ENCODE assay signal across 26 mouse cellular contexts in the genomic region with DNA sequence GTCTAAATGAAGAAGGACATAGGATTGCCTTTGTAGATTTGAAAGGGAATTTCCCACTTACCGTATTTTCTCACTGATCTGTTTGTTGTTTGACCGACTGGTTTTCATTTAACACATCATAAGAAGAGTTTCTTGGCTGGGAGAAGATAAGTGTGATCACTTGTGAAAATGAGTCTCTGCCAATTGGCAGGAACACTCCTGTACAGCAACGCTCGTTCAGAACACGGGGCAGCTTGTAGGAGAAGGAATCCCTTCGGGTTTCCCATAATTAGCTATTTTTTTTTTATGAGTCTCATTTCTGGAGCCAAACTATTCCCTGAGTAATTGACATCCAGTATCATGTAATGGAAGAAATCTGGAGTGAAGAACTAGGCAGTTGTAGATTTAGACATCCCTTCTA.
A peak's percentile ranks its signal among the peaks of the same experiment; 100 is the strongest.
DNase-seq lines count a peak whose midpoint lies in the region; ATAC-seq and TF ChIP-seq lines count a peak whose summit lies in the region.
"Had no signal": no experiment of that assay in that cellular context is flagged by ENCODE, and none has a peak within 500 bp of the region (broad histone marks: within the 10 kb centered on the region; RNA-seq: fewer than 3 reads in every experiment).

No protein-coding gene starts in this region.

- no peak for TF ChIP-seq CTCF in lung, embryonic 14.5 days (IDR thresholded peaks at IDR 0.05; ENCODE audit: low read depth)
- no peak for TF ChIP-seq CTCF in lung, adult 2 months (IDR thresholded peaks at IDR 0.05; ENCODE audit: insufficient read depth, low read length)

- DNase-seq in lung, embryonic 14.5 days = peak; percentile 65
- no peak for DNase-seq in lung, adult 2 months
- peak; percentile 38 for DNase-seq in lung, postnatal 10 days
- DNase-seq in lung, postnatal 25 days (ENCODE audit: low spot score) = no peak
- DNase-seq in embryonic facial prominence, embryonic 14.5 days (ENCODE audit: low spot score) = peak; percentile 64
- DNase-seq in adrenal gland, adult 18-20 months (ENCODE audit: low spot score in 2 of 2) = no peak
- DNase-seq: adrenal gland, adult 8-10 months; adrenal gland, postnatal 36 days; cerebellum, adult 11 months; cerebellum, adult 8-10 months; cerebellum, postnatal 14 days; gastrocnemius, adult 2 months; gastrocnemius, postnatal 36 days; heart, adult 11 months; heart, postnatal 14 days had no signal

- H3K4me2 ChIP-seq in forebrain, embryonic 16.5 days (ENCODE audit: low read length) = no peak overlapping the region
- no peak overlapping the region for H3K4me2 ChIP-seq in forebrain, embryonic 12.5 days
- no peak overlapping the region for H3K4me2 ChIP-seq in lung, embryonic 14.5 days
- H3K4me2 ChIP-seq in embryonic facial prominence, embryonic 14.5 days (ENCODE audit: low read depth, low read length) = no peak overlapping the region
- H3K4me2 ChIP-seq: embryonic facial prominence, embryonic 15.5 days; heart, embryonic 11.5 days; heart, embryonic 15.5 days; hindbrain, embryonic 13.5 days; intestine, embryonic 15.5 days had no signal

- TF ChIP-seq POLR2A in lung, adult 2 months (IDR thresholded peaks at IDR 0.05; ENCODE audit: borderline replicate concordance, extremely low read depth, low read depth, low read length) = no peak

- no peak overlapping the region for H3K4me3 ChIP-seq in forebrain, embryonic 16.5 days (replicated peaks; ENCODE audit: low read length)
- H3K4me3 ChIP-seq in forebrain, embryonic 12.5 days (replicated peaks) = no peak overlapping the region
- H3K4me3 ChIP-seq in lung, embryonic 14.5 days (ENCODE audit: low read depth, low read length) = no peak overlapping the region
- no peak overlapping the region for H3K4me3 ChIP-seq in lung, adult 2 months (replicated peaks; ENCODE audit: extremely low read depth, low read depth, low read length)
- no peak overlapping the region for H3K4me3 ChIP-seq in embryonic facial prominence, embryonic 14.5 days (ENCODE audit: low read depth, low read length)
- H3K4me3 ChIP-seq: embryonic facial prominence, embryonic 15.5 days; erythroblast, embryonic 14.5 days; forebrain, embryonic 10.5 days; gastrocnemius, adult 2 months; heart, embryonic 15.5 days; hindbrain, embryonic 13.5 days; intestine, embryonic 15.5 days had no signal

- 55% methylated on average over 6 of the region's 6 CpGs for WGBS in forebrain, embryonic 16.5 days
- WGBS in forebrain, embryonic 12.5 days = 85% methylated on average over 6 of the region's 6 CpGs
- 47% methylated on average over 6 of the region's 6 CpGs for WGBS in lung, embryonic 14.5 days
- WGBS in lung, adult 2 months = 65% methylated on average over 6 of the region's 6 CpGs
- 51% methylated on average over 6 of the region's 6 CpGs for WGBS in embryonic facial prominence, embryonic 14.5 days

- H3K27me3 ChIP-seq in forebrain, embryonic 16.5 days (replicated peaks; ENCODE audit: control insufficient read depth, insufficient read depth, low read length) = no peaks in the 10 kb centered on the region
- H3K27me3 ChIP-seq in forebrain, embryonic 12.5 days = no peaks in the 10 kb centered on the region
- H3K27me3 ChIP-seq in lung, embryonic 14.5 days (ENCODE audit: insufficient read depth, low read length) = no peaks in the 10 kb centered on the region
- no peaks in the 10 kb centered on the region for H3K27me3 ChIP-seq in embryonic facial prominence, embryonic 14.5 days (replicated peaks; ENCODE audit: control insufficient read depth, insufficient read depth, low read length)
- H3K27me3 ChIP-seq: CH12.LX; embryonic facial prominence, embryonic 15.5 days; heart, embryonic 15.5 days; hindbrain, embryonic 13.5 days; intestine, embryonic 15.5 days had no signal

- H3K4me1 ChIP-seq in forebrain, embryonic 16.5 days (replicated peaks; ENCODE audit: control insufficient read depth, insufficient read depth, low read length) = no peaks in the 10 kb centered on the region
- H3K4me1 ChIP-seq in forebrain, embryonic 12.5 days = peaks cover 9% of the 10 kb centered on the region; the same call in 1 of the 2 replicates
- peaks cover 5% of the 10 kb centered on the region; the same call in 1 of the 2 replicates for H3K4me1 ChIP-seq in lung, embryonic 14.5 days (ENCODE audit: insufficient read depth)
- H3K4me1 ChIP-seq in lung, adult 2 months (ENCODE audit: control insufficient read depth, insufficient read depth, low read length) = no peaks in the 10 kb centered on the region; the same call in 1 of the 2 replicates
- no peaks in the 10 kb centered on the region for H3K4me1 ChIP-seq in embryonic facial prominence, embryonic 14.5 days (ENCODE audit: control insufficient read depth, insufficient read depth, low read length)
- H3K4me1 ChIP-seq: embryonic facial prominence, embryonic 15.5 days; intestine, embryonic 15.5 days had no signal

- no peaks in the 10 kb centered on the region for H3K36me3 ChIP-seq in forebrain, embryonic 16.5 days (ENCODE audit: control insufficient read depth, insufficient read depth)
- H3K36me3 ChIP-seq in forebrain, embryonic 12.5 days (replicated peaks) = no peaks in the 10 kb centered on the region
- H3K36me3 ChIP-seq in lung, embryonic 14.5 days (ENCODE audit: insufficient read depth) = no peaks in the 10 kb centered on the region
- H3K36me3 ChIP-seq in embryonic facial prominence, embryonic 14.5 days (ENCODE audit: control insufficient read depth, insufficient read depth, low read length) = no peaks in the 10 kb centered on the region
- H3K36me3 ChIP-seq: embryonic facial prominence, embryonic 15.5 days; forebrain, embryonic 10.5 days; heart, embryonic 15.5 days; hindbrain, embryonic 13.5 days; intestine, embryonic 15.5 days had no signal

- H3K27ac ChIP-seq in forebrain, embryonic 16.5 days (ENCODE audit: low read length) = no peak overlapping the region
- no peak overlapping the region for H3K27ac ChIP-seq in forebrain, embryonic 12.5 days
- no peak overlapping the region for H3K27ac ChIP-seq in lung, embryonic 14.5 days (ENCODE audit: low read depth)
- no peak overlapping the region for H3K27ac ChIP-seq in embryonic facial prominence, embryonic 14.5 days (replicated peaks; ENCODE audit: low read depth, low read length)
- H3K27ac ChIP-seq: embryonic facial prominence, embryonic 15.5 days; forebrain, embryonic 10.5 days; gastrocnemius, adult 2 months; hindbrain, embryonic 13.5 days; hindbrain, postnatal 0 days; intestine, embryonic 15.5 days had no signal

- H3K9me3 ChIP-seq in forebrain, embryonic 16.5 days (ENCODE audit: control insufficient read depth, low read length) = no peaks in the 10 kb centered on the region
- H3K9me3 ChIP-seq in forebrain, embryonic 12.5 days = no peaks in the 10 kb centered on the region
- no peaks in the 10 kb centered on the region for H3K9me3 ChIP-seq in lung, embryonic 14.5 days (ENCODE audit: low read depth, low read length)
- H3K9me3 ChIP-seq in embryonic facial prominence, embryonic 14.5 days (ENCODE audit: control insufficient read depth, low read length) = no peaks in the 10 kb centered on the region
- H3K9me3 ChIP-seq: embryonic facial prominence, embryonic 15.5 days; forebrain, embryonic 10.5 days; heart, embryonic 15.5 days; hindbrain, embryonic 13.5 days; intestine, embryonic 15.5 days had no signal

- ATAC-seq in forebrain, embryonic 16.5 days = peak; percentile 37; the same call in 1 of the 2 replicates
- no peak for ATAC-seq in forebrain, embryonic 12.5 days (ENCODE audit: low FRiP score)
- peak; percentile 58 for ATAC-seq in lung, embryonic 14.5 days (ENCODE audit: insufficient read depth)
- no peak for ATAC-seq in embryonic facial prominence, embryonic 14.5 days (ENCODE audit: low read depth)
- ATAC-seq: hindbrain, postnatal 0 days; intestine, embryonic 15.5 days had no signal

- H3K9ac ChIP-seq in forebrain, embryonic 16.5 days (replicated peaks; ENCODE audit: low read depth, low read length) = no peak overlapping the region
- no peak overlapping the region for H3K9ac ChIP-seq in forebrain, embryonic 12.5 days
- no peak overlapping the region for H3K9ac ChIP-seq in lung, embryonic 14.5 days
- no peak overlapping the region for H3K9ac ChIP-seq in embryonic facial prominence, embryonic 14.5 days (ENCODE audit: low read depth, low read length)
- H3K9ac ChIP-seq: embryonic facial prominence, embryonic 15.5 days; heart, embryonic 15.5 days; hindbrain, embryonic 13.5 days; intestine, embryonic 15.5 days had no signal

Comparison
In these comparisons a context has a peak if more than half of its experiments do, and no peak if none do; other contexts are left out.
1. ATAC-seq: peak in forebrain, embryonic 16.5 days (single experiment) and lung, embryonic 14.5 days (single experiment); none in forebrain, embryonic 12.5 days (single experiment) and embryonic facial prominence, embryonic 14.5 days (single experiment).
2. DNase-seq: peak in lung, embryonic 14.5 days (single experiment), lung, postnatal 10 days (single experiment) and embryonic facial prominence, embryonic 14.5 days (single experiment); none in lung, adult 2 months (single experiment), lung, postnatal 25 days (single experiment) and adrenal gland, adult 18-20 months (0 of 2).